In genomic region chr1:155407697-155408576, GRCm38 (mm10) we compare ENCODE assay signal across 16 mouse cellular contexts. TPM values are rescaled to one million over a fixed set of nuclear protein-coding genes. Genes with fewer than 3 reads are reported as not detected.
DNase-seq lines count a peak whose midpoint lies in the region; ATAC-seq lines count a peak whose summit lies in the region.
"Had no signal": no experiment of that assay in that cellular context is flagged by ENCODE, and none has a peak within 500 bp of the region (broad histone marks: within the 10 kb centered on the region; RNA-seq: fewer than 3 reads in every experiment).

No protein-coding gene starts in this region.

- peak overlapping the region; percentile 54 for H3K4me2 ChIP-seq in liver, embryonic 12.5 days
- H3K4me2 ChIP-seq: forebrain, embryonic 13.5 days; heart, embryonic 13.5 days; limb, embryonic 12.5 days had no signal

- H3K27me3 ChIP-seq in megakaryocyte, embryonic 14.5 days (replicated peaks) = no peaks in the 10 kb centered on the region
- H3K27me3 ChIP-seq in liver, embryonic 12.5 days (replicated peaks) = no peaks in the 10 kb centered on the region
- H3K27me3 ChIP-seq: forebrain, embryonic 13.5 days; heart, embryonic 13.5 days; limb, embryonic 12.5 days; Patski had no signal

- peak; percentile 40 for DNase-seq in kidney, adult 8-10 months
- no peak for DNase-seq in layer of hippocampus, postnatal 36 days
- no peak for DNase-seq in natural killer cell, adult 2 months (ENCODE audit: low spot score in 2 of 2)
- no peak for DNase-seq in thymus, postnatal 36 days
- DNase-seq: cerebellum, adult 2 months; lung, postnatal 14 days; thymus, adult 18-20 months had no signal

- peak overlapping the region; percentile 47 for H3K9ac ChIP-seq in liver, embryonic 12.5 days
- H3K9ac ChIP-seq: forebrain, embryonic 13.5 days; heart, embryonic 13.5 days; limb, embryonic 12.5 days had no signal

- H3K4me3 ChIP-seq in megakaryocyte, embryonic 14.5 days (replicated peaks) = peak overlapping the region; percentile 76
- peak overlapping the region; percentile 7 for H3K4me3 ChIP-seq in liver, embryonic 12.5 days
- H3K4me3 ChIP-seq: forebrain, embryonic 13.5 days; heart, embryonic 13.5 days; hindbrain, embryonic 10.5 days; limb, embryonic 12.5 days had no signal

- H3K36me3 ChIP-seq in megakaryocyte, embryonic 14.5 days (replicated peaks; ENCODE audit: low read length) = peaks cover 34% of the 10 kb centered on the region
- H3K36me3 ChIP-seq in liver, embryonic 12.5 days = peaks cover 9% of the 10 kb centered on the region
- H3K36me3 ChIP-seq: limb, embryonic 12.5 days had no signal

- H3K4me1 ChIP-seq in megakaryocyte, embryonic 14.5 days = peaks cover 63% of the 10 kb centered on the region
- peaks cover 65% of the 10 kb centered on the region for H3K4me1 ChIP-seq in liver, embryonic 12.5 days
- H3K4me1 ChIP-seq: forebrain, embryonic 13.5 days; limb, embryonic 12.5 days had no signal

- no peak for ATAC-seq in megakaryocyte, adult 5-6 weeks (ENCODE audit: poor library complexity, severe bottlenecking)
- peak; percentile 88 for ATAC-seq in liver, embryonic 12.5 days
- ATAC-seq: forebrain, embryonic 13.5 days; intestine, postnatal 0 days; Patski had no signal

- peak overlapping the region; percentile 92 for H3K27ac ChIP-seq in liver, embryonic 12.5 days
- H3K27ac ChIP-seq: forebrain, embryonic 13.5 days; heart, embryonic 13.5 days; hindbrain, embryonic 10.5 days; limb, embryonic 12.5 days had no signal

- WGBS in liver, embryonic 12.5 days (ENCODE audit: insufficient replicate concordance) = 34% methylated on average over 11 of the region's 11 CpGs

- peaks cover 11% of the 10 kb centered on the region for H3K9me3 ChIP-seq in megakaryocyte, embryonic 14.5 days
- no peaks in the 10 kb centered on the region for H3K9me3 ChIP-seq in liver, embryonic 12.5 days (replicated peaks)

RNA-seq across cellular contexts. Expression of gene Xpr1, which starts 9.3 kb away (rescaled TPM):
- 0.65 and 3.4 TPM in 2 replicates for polyA plus RNA-seq in megakaryocyte, embryonic 14.5 days (2012; ENCODE audit: insufficient read depth, low replicate concordance)
- 67.5 and 69.2 TPM in 2 replicates for total RNA-seq in megakaryocyte, adult 5-6 weeks (2015)
- 31.5 and 38.9 TPM in 2 replicates for total RNA-seq in megakaryocyte, adult 5-6 weeks (2017)
- 6.7 and 6.9 TPM in 2 replicates for polyA plus RNA-seq in liver, embryonic 12.5 days (2016; fragmentation: Nextera tagmentation; extraction: Ambion mirVana)
- 10 to 100 TPM; 90.9 to 95.0 TPM for total RNA-seq in layer of hippocampus, postnatal 36 days (2021)

Comparison
In these comparisons a context has a peak if more than half of its experiments do, and no peak if none do; other contexts are left out.
1. DNase-seq: peak in kidney, adult 8-10 months (2 of 2); none in layer of hippocampus, postnatal 36 days (0 of 2), natural killer cell, adult 2 months (0 of 2) and thymus, postnatal 36 days (0 of 2).